Mouse (Mus musculus): ENCODE measurements around the gene Mmrn2. TPM values are rescaled to one million over a fixed set of nuclear protein-coding genes. Genes with fewer than 3 reads are reported as not detected.
"Not testable (repeated sequence)": the region's sequence is repeated elsewhere in the genome, so short reads cannot be mapped to it uniquely, and the experiment has no call there.

Mmrn2 gene
- polyA plus RNA-seq, 1 experiment, result 19.4 TPM

DNA sequence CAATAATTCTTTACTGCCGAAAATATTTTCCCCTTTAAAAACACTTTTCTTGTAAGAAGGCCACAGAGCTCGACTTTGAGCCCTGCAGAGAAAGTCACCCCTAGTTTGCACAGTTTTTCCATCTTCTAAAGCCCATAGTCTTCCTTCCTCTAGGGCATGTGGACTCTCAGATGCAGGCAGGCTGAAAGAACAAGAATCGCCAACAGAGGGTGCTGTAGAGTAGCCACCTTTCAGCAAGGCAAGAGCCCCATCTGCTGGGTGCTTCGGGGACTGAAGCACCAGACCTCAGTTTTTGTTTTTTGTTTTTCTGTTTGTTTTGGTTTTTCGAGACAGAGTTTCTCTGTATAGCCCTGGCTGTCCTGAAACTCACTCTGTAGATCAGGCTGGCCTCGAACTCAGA lies 25.9 kb downstream of the Mmrn2 start:
- Histone ChIP-seq H3K4me3 (ENCODE audit: insufficient read depth, low read depth, low read length) (no peak overlapping the region), H3K4me1 (ENCODE audit: control insufficient read depth, insufficient read depth, low read length) (no peaks in the 10 kb centered on the region), H3K27ac (ENCODE audit: insufficient read depth, low read depth, low read length) (no peak overlapping the region), H3K36me3 (ENCODE audit: control insufficient read depth, insufficient read depth, low read length) (no peaks in the 10 kb centered on the region), H3K27me3 (replicated peaks; ENCODE audit: control insufficient read depth, insufficient read depth, low read length) (no peaks in the 10 kb centered on the region)
- WGBS, result 49% methylated on average over 6 of the region's 6 CpGs
- peak; percentile 86 for DNase-seq
- TF ChIP-seq CTCF (conservative IDR thresholded peaks at IDR 0.05; ENCODE audit: insufficient read depth, insufficient read length, low read depth, low read length) (peak; percentile 100), POLR2A (IDR thresholded peaks at IDR 0.05; ENCODE audit: low read depth, low read length) (no peak)

- no peak for DNase-seq
- Histone ChIP-seq H3K4me1 (ENCODE audit: control insufficient read depth, insufficient read depth, low read length) (no peaks in the 10 kb centered on the region), H3K27me3 (replicated peaks; ENCODE audit: control insufficient read depth, insufficient read depth, low read length) (no peaks in the 10 kb centered on the region), H3K4me3 (ENCODE audit: insufficient read depth, low read depth, low read length) (no peak overlapping the region), H3K27ac (ENCODE audit: insufficient read depth, low read depth, low read length) (no peak overlapping the region), H3K36me3 (ENCODE audit: control insufficient read depth, insufficient read depth, low read length) (no peaks in the 10 kb centered on the region; the same call in 1 of the 2 replicates)
- 49% methylated on average over 8 of the region's 8 CpGs for WGBS
- TF ChIP-seq POLR2A (IDR thresholded peaks at IDR 0.05; ENCODE audit: low read depth, low read length) (no peak), CTCF (conservative IDR thresholded peaks at IDR 0.05; ENCODE audit: insufficient read depth, insufficient read length, low read depth, low read length) (no peak)
Measured at GRCm38 (mm10) chr14:34402871-34403270, 27.6 kb downstream of the Mmrn2 start.

- WGBS, result 94% methylated on average over 7 of the region's 7 CpGs
- Histone ChIP-seq H3K36me3 (ENCODE audit: control insufficient read depth, insufficient read depth, low read length) (no peaks in the 10 kb centered on the region; the same call in 1 of the 2 replicates), H3K27ac (ENCODE audit: insufficient read depth, low read depth, low read length) (no peak overlapping the region), H3K4me1 (ENCODE audit: control insufficient read depth, insufficient read depth, low read length) (no peaks in the 10 kb centered on the region), H3K27me3 (replicated peaks; ENCODE audit: control insufficient read depth, insufficient read depth, low read length) (no peaks in the 10 kb centered on the region), H3K4me3 (ENCODE audit: insufficient read depth, low read depth, low read length) (no peak overlapping the region)
- TF ChIP-seq POLR2A (IDR thresholded peaks at IDR 0.05; ENCODE audit: low read depth, low read length) (no peak), CTCF (conservative IDR thresholded peaks at IDR 0.05; ENCODE audit: insufficient read depth, insufficient read length, low read depth, low read length) (no peak)
- DNase-seq, result no peak
Measured at GRCm38 (mm10) chr14:34403424-34403823, 28.2 kb downstream of the Mmrn2 start.

DNA sequence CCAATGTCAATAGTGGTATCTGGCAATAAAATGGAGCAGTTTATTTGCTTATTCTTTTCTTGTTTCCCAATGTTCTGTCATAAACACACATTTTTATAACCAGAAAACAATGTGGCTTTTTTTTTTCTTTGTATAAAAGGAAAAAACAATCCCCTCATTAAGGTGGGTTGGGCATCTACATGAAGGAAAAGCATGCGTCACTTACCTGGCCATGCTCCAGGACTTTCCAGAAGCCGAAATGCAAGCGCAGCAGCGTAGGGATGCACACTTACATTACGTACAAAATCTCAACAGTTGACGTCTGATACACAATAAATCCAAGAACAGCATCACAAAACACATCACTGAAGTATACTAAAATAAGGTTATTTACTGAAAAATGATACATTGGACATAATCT lies 35.5 kb downstream of the Mmrn2 start:
- Histone ChIP-seq H3K4me1 (ENCODE audit: control insufficient read depth, insufficient read depth, low read length) (no peaks in the 10 kb centered on the region), H3K4me3 (ENCODE audit: insufficient read depth, low read depth, low read length) (no peak overlapping the region), H3K36me3 (ENCODE audit: control insufficient read depth, insufficient read depth, low read length) (peaks cover 3% of the 10 kb centered on the region), H3K27me3 (replicated peaks; ENCODE audit: control insufficient read depth, insufficient read depth, low read length) (no peaks in the 10 kb centered on the region), H3K27ac (ENCODE audit: insufficient read depth, low read depth, low read length) (no peak overlapping the region)
- TF ChIP-seq CTCF (conservative IDR thresholded peaks at IDR 0.05; ENCODE audit: insufficient read depth, insufficient read length, low read depth, low read length) (no peak), POLR2A (IDR thresholded peaks at IDR 0.05; ENCODE audit: low read depth, low read length) (no peak)
- WGBS, result 73% methylated on average over 6 of the region's 6 CpGs
- DNase-seq, result peak; percentile 14

DNA sequence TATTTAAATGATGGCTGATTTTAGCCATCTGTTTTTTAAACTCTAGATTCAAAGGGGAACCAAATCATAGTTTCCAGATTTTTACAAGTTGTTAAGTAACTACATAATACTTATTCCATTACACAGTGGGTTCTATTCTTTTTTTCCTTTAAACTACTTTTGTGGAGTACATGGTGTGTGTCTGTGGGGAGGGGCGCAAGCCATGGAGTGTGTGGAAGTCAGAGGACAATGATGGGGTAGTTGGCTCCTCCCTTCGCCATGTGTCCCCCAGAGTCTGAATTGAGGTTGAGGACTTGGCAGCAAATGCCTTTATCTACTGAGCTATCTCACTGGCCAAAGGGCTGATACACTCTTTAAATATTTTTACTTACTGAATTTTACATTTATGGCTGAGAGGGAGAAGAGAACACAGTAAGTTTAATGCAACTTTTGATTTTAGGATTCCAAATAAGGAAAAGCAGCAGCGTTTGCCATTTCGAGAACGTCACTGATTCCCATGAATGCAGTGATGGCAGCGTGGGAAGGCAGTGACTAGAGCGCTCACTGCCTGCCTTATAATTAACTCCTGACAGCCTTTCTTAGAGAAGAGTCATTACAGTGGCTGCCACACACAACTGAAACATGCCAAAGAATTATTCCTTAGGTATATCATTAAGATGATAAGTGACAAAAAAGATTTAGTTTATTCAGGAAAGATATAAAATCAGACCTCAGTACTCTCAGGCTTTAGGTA lies 37.1 kb downstream of the Mmrn2 start:
- H3K36me3 ChIP-seq (ENCODE audit: control insufficient read depth, insufficient read depth, low read length), result peaks cover 3% of the 10 kb centered on the region
- DNase-seq, result no peak
- WGBS, result 88% methylated on average over 7 of the region's 7 CpGs

DNA sequence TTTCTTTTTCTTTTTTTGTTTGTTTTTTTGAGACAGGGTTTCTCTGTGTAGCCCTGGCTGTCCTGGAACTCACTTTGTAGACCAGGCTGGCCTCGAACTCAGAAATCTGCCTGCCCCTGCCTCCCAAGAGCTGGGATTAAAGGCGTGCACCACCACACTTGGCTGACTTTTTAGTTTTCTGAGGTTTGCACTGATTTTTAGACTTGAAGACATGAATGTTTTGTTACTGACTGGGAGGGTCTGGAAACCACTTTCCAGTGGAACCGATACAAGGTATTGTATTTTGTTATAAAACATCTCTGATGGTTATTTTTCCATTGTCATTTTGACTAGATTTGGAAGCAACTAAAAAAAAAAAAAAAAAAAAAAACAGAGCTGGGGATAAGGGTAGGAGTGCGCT lies 41.7 kb downstream of the Mmrn2 start:
- H3K27me3 ChIP-seq (replicated peaks; ENCODE audit: control insufficient read depth, insufficient read depth, low read length); H3K27ac ChIP-seq (ENCODE audit: insufficient read depth, low read depth, low read length); H3K36me3 ChIP-seq (ENCODE audit: control insufficient read depth, insufficient read depth, low read length); DNase-seq; H3K4me1 ChIP-seq (ENCODE audit: control insufficient read depth, insufficient read depth, low read length); H3K4me3 ChIP-seq (ENCODE audit: insufficient read depth, low read depth, low read length): not testable (repeated sequence)
- WGBS, result 97% methylated on average over 4 of the region's 4 CpGs

More for the DNA sequence above, 37.1 kb downstream of the Mmrn2 start:
- no peaks in the 10 kb centered on the region for H3K4me1 ChIP-seq (ENCODE audit: control insufficient read depth, insufficient read depth, low read length)
- no peak for TF ChIP-seq POLR2A (IDR thresholded peaks at IDR 0.05; ENCODE audit: low read depth, low read length)
- TF ChIP-seq CTCF (conservative IDR thresholded peaks at IDR 0.05; ENCODE audit: insufficient read depth, insufficient read length, low read depth, low read length), result no peak
- H3K27me3 ChIP-seq (replicated peaks; ENCODE audit: control insufficient read depth, insufficient read depth, low read length), result no peaks in the 10 kb centered on the region
- H3K4me3 ChIP-seq (ENCODE audit: insufficient read depth, low read depth, low read length), result no peak overlapping the region
- no peak overlapping the region for H3K27ac ChIP-seq (ENCODE audit: insufficient read depth, low read depth, low read length)

DNA sequence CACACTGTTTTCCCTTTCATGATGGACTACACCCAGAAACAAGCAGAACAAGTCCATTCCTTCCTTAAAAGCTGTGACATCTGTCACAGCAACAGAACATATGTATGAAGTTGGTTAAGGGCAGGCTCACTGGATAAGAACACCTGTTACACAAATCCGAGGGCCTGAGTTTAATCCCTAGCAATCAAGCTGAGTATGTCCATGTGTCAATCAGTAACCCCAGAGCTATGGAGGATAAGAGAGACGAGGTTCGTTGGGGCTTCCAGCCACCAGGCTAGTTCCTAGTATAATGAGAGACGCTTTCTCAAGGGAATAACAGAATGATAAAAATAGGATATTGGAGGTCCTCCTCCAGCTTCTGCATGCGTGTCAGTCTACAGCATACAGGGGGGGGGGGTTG lies 42.2 kb downstream of the Mmrn2 start:
- peaks cover 3% of the 10 kb centered on the region for H3K36me3 ChIP-seq (ENCODE audit: control insufficient read depth, insufficient read depth, low read length)
- no peaks in the 10 kb centered on the region for H3K27me3 ChIP-seq (replicated peaks; ENCODE audit: control insufficient read depth, insufficient read depth, low read length)
- no peaks in the 10 kb centered on the region for H3K4me1 ChIP-seq (ENCODE audit: control insufficient read depth, insufficient read depth, low read length)
- TF ChIP-seq POLR2A (IDR thresholded peaks at IDR 0.05; ENCODE audit: low read depth, low read length) (no peak), CTCF (conservative IDR thresholded peaks at IDR 0.05; ENCODE audit: insufficient read depth, insufficient read length, low read depth, low read length) (no peak)
- WGBS, result 66% methylated on average over 5 of the region's 5 CpGs
- H3K27ac ChIP-seq (ENCODE audit: insufficient read depth, low read depth, low read length), result no peak overlapping the region
- no peak for DNase-seq
- no peak overlapping the region for H3K4me3 ChIP-seq (ENCODE audit: insufficient read depth, low read depth, low read length)
